Comparison of ENCODE assay signal across 9 mouse cellular contexts in genomic region chr19:12797071-12797470, GRCm38 (mm10). TPM values are rescaled to one million over a fixed set of nuclear protein-coding genes. Genes with fewer than 3 reads are reported as not detected.
DNase-seq lines count a peak whose midpoint lies in the region; ATAC-seq and TF ChIP-seq lines count a peak whose summit lies in the region.
"Had no signal": no experiment of that assay in that cellular context is flagged by ENCODE, and none has a peak within 500 bp of the region (broad histone marks: within the 10 kb centered on the region; RNA-seq: fewer than 3 reads in every experiment).

No protein-coding gene starts in this region.

- peak; percentile 77 for TF ChIP-seq RAD21 in CH12.LX (IDR thresholded peaks at IDR 0.05; ENCODE audit: low read depth, low read length)

- no peaks in the 10 kb centered on the region for H3K9me3 ChIP-seq in CH12.LX (replicated peaks; ENCODE audit: low read length)
- H3K9me3 ChIP-seq in hindbrain, embryonic 14.5 days (ENCODE audit: control insufficient read depth, low read length) = no peaks in the 10 kb centered on the region
- no peaks in the 10 kb centered on the region for H3K9me3 ChIP-seq in liver, embryonic 14.5 days (ENCODE audit: control insufficient read depth, low read length)

- TF ChIP-seq EP300 in CH12.LX (IDR thresholded peaks at IDR 0.05; ENCODE audit: low read length) = no peak
- TF ChIP-seq EP300 in liver, embryonic 14.5 days (IDR thresholded peaks at IDR 0.05; ENCODE audit: low read depth) = no peak

- in situ Hi-C loops in CH12.LX (cut with MboI; ENCODE audit: low pct_ligation_motif_present, low pct_unique_long_range_greater_than_20kb, low sequenced_read_pairs) = no loop called here

- TF ChIP-seq CTCF in CH12.LX (conservative IDR thresholded peaks at IDR 0.05 in 1 of 2, IDR thresholded peaks at IDR 0.05 in 1 of 2; ENCODE audit: low read depth in 2 of 2, low read length in 2 of 2) = peak in 1 of 2 experiments; percentile 69; a peak in 2 of 4 replicates
- TF ChIP-seq CTCF in liver, embryonic 14.5 days (IDR thresholded peaks at IDR 0.05; ENCODE audit: low read depth) = peak; percentile 31; the same call in 1 of the 2 replicates

- H3K27ac ChIP-seq in CH12.LX (ENCODE audit: insufficient read depth, low read depth) = peak overlapping the region; percentile 97
- peak overlapping the region; percentile 99 for H3K27ac ChIP-seq in hindbrain, embryonic 14.5 days
- H3K27ac ChIP-seq in liver, embryonic 14.5 days = peak overlapping the region; percentile 96

- DNase-seq in adrenal gland, postnatal 14 days = peak; percentile 35
- DNase-seq in adrenal gland, adult 18-20 months (ENCODE audit: low spot score in 2 of 2) = no peak
- DNase-seq in CH12.LX (ENCODE audit: extremely low read depth) = peak; percentile 54
- peak; percentile 19 for DNase-seq in embryo, embryonic 9.5 days (ENCODE audit: extremely low spot score)
- DNase-seq in hindbrain, embryonic 14.5 days (ENCODE audit: low spot score) = peak; percentile 65
- peak in 2 of 3 experiments; percentile 24 to 45 for DNase-seq in liver, embryonic 14.5 days (ENCODE audit: low read depth in 3 of 3, low spot score in 3 of 3)
- DNase-seq in retina, embryonic 14.5 days (ENCODE audit: low spot score) = peak; percentile 62
- DNase-seq in right cerebral cortex, postnatal 36 days (ENCODE audit: low spot score in 2 of 2) = no peak

- H3K79me2 ChIP-seq in CH12.LX (replicated peaks; ENCODE audit: control insufficient read depth, extremely low read depth, insufficient read depth, poor library complexity, severe bottlenecking) = peaks cover 20% of the 10 kb centered on the region

- peak overlapping the region; percentile 58 to 85 (median 80) for H3K4me3 ChIP-seq in CH12.LX (replicated peaks in 1 of 3; ENCODE audit: low read depth in 2 of 3, low read length in 2 of 3, poor library complexity in 1 of 3)
- H3K4me3 ChIP-seq in hindbrain, embryonic 14.5 days (replicated peaks; ENCODE audit: low read length) = peak overlapping the region; percentile 90
- peak overlapping the region; percentile 82 to 89 for H3K4me3 ChIP-seq in liver, embryonic 14.5 days (ENCODE audit: insufficient read depth in 1 of 2, low read depth in 2 of 2, low read length in 2 of 2)

- H3K4me2 ChIP-seq in CH12.LX (ENCODE audit: insufficient read depth, low read depth, poor library complexity, severe bottlenecking) = peak overlapping the region; percentile 77; the same call in 1 of the 2 replicates
- H3K4me2 ChIP-seq in hindbrain, embryonic 14.5 days (replicated peaks) = peak overlapping the region; percentile 71
- peak overlapping the region; percentile 92 for H3K4me2 ChIP-seq in liver, embryonic 14.5 days (ENCODE audit: low read depth)

- H3K9ac ChIP-seq in CH12.LX (ENCODE audit: insufficient read depth, low read depth) = peak overlapping the region; percentile 95
- peak overlapping the region; percentile 56; the same call in 1 of the 2 replicates for H3K9ac ChIP-seq in hindbrain, embryonic 14.5 days
- H3K9ac ChIP-seq in liver, embryonic 14.5 days (replicated peaks) = peak overlapping the region; percentile 79

- no peaks in the 10 kb centered on the region for H3K36me3 ChIP-seq in CH12.LX (replicated peaks in 1 of 2; ENCODE audit: control insufficient read depth in 1 of 2, insufficient read depth in 1 of 2, low read length in 1 of 2)
- no peaks in the 10 kb centered on the region for H3K36me3 ChIP-seq in hindbrain, embryonic 14.5 days (replicated peaks; ENCODE audit: control insufficient read depth, insufficient read depth)
- no peaks in the 10 kb centered on the region for H3K36me3 ChIP-seq in liver, embryonic 14.5 days (replicated peaks; ENCODE audit: control insufficient read depth, insufficient read depth, low read depth)

- dilution Hi-C loops in CH12.LX (cut with MboI; ENCODE audit: extremely low pct_ligation_motif_present, extremely low pct_unique_long_range_greater_than_20kb, low sequenced_read_pairs) = no loop called here

- no peak for TF ChIP-seq POLR2A in CH12.LX (IDR thresholded peaks at IDR 0.05; ENCODE audit: low read depth, low read length)

- 1% methylated on average over 7 of the region's 7 CpGs for WGBS in hindbrain, embryonic 14.5 days
- WGBS in liver, embryonic 14.5 days (ENCODE audit: insufficient replicate concordance) = 2% methylated on average over 7 of the region's 7 CpGs

- no peaks in the 10 kb centered on the region for H3K27me3 ChIP-seq in CH12.LX (replicated peaks)
- no peaks in the 10 kb centered on the region for H3K27me3 ChIP-seq in hindbrain, embryonic 14.5 days (ENCODE audit: control insufficient read depth, insufficient read depth, low read length)
- H3K27me3 ChIP-seq in liver, embryonic 14.5 days (ENCODE audit: control insufficient read depth, insufficient read depth, low read length) = no peaks in the 10 kb centered on the region

- ATAC-seq in hindbrain, embryonic 14.5 days (ENCODE audit: low FRiP score) = no peak
- ATAC-seq in liver, embryonic 14.5 days (ENCODE audit: insufficient read depth) = no peak

- no peaks in the 10 kb centered on the region for H3K4me1 ChIP-seq in CH12.LX (ENCODE audit: control insufficient read depth in 1 of 2, insufficient read depth in 2 of 2)
- H3K4me1 ChIP-seq in hindbrain, embryonic 14.5 days (replicated peaks; ENCODE audit: control insufficient read depth, insufficient read depth, low read length) = peaks cover 13% of the 10 kb centered on the region; the same call in 1 of the 2 replicates
- H3K4me1 ChIP-seq in liver, embryonic 14.5 days (replicated peaks; ENCODE audit: control insufficient read depth in 2 of 2, insufficient read depth in 2 of 2, low read length in 1 of 2) = peaks cover 2 to 4% of the 10 kb centered on the region in 2 experiments; a peak in 3 of 4 replicates

TF ChIP-seq in CH12.LX, 34 proteins besides CTCF, POLR2A, EP300 and RAD21:
- TF ChIP-seq ZC3H11A (IDR thresholded peaks at IDR 0.05; ENCODE audit: low read depth, low read length) (no peak), TBP (conservative IDR thresholded peaks at IDR 0.05; ENCODE audit: low read depth, low read length) (no peak), MYC (IDR thresholded peaks at IDR 0.05; ENCODE audit: low read depth, low read length) (0 out of 2 replicates have a peak, but pooled peaks have one; percentile 40), NELFE (IDR thresholded peaks at IDR 0.05; ENCODE audit: low read depth, low read length) (no peak), PAX5 (IDR thresholded peaks at IDR 0.05; ENCODE audit: low read length) (no peak), BHLHE40 (IDR thresholded peaks at IDR 0.05; ENCODE audit: low read depth, low read length) (peak; percentile 56; the same call in 1 of the 2 replicates), MAFK (IDR thresholded peaks at IDR 0.05; ENCODE audit: insufficient replicate concordance, low read length) (no peak), ZNF384 (IDR thresholded peaks at IDR 0.05; ENCODE audit: low read depth, low read length) (no peak), TCF12 (IDR thresholded peaks at IDR 0.05; ENCODE audit: low read depth, low read length) (no peak), GABPA (IDR thresholded peaks at IDR 0.05; ENCODE audit: insufficient replicate concordance, low read depth, low read length) (no peak), E2F4 (IDR thresholded peaks at IDR 0.05; ENCODE audit: insufficient replicate concordance, low read depth, low read length) (no peak), USF1 (IDR thresholded peaks at IDR 0.05; ENCODE audit: low read depth, low read length) (no peak), SMC3 (IDR thresholded peaks at IDR 0.05; ENCODE audit: low read depth, low read length) (peak; percentile 56)

RNA-seq across cellular contexts. Expression of gene Lpxn, which starts 1.1 kb away (rescaled TPM):
- total RNA-seq in adrenal gland, postnatal 14 days (2021) = 1.4 and 5.1 TPM in 2 replicates
- 1 to 10 TPM; 2.1 to 4.1 TPM for total RNA-seq in adrenal gland, adult 18-20 months (2021)
- total RNA-seq in CH12.LX (2012; rRNA removed) (39.2 and 43.0 TPM in 2 replicates), CH12.LX (2014; rRNA removed) (140 and 149 TPM in 2 replicates)
- 61.6 and 66.4 TPM in 2 replicates for polyA plus RNA-seq in CH12.LX (2012; ENCODE audit: insufficient read length, low read depth)
- polyA plus RNA-seq in hindbrain, embryonic 14.5 days (2014; fragmentation: Nextera tagmentation; extraction: Ambion mirVana) = 0.83 and 1.1 TPM in 2 replicates
- 1.3 and 1.5 TPM in 2 replicates for polyA plus RNA-seq in liver, embryonic 14.5 days (2012; rRNA removed)
- 2.2 and 2.7 TPM in 2 replicates for polyA plus RNA-seq in liver, embryonic 14.5 days (2014; fragmentation: Nextera tagmentation; extraction: Ambion mirVana)

RNA-seq across cellular contexts. Expression of gene Zfp91, which starts 1.1 kb away (rescaled TPM):
- 87.0 and 88.4 TPM in 2 replicates for total RNA-seq in adrenal gland, postnatal 14 days (2021)
- 10 to 100 TPM; 79.5 to 80.1 TPM for total RNA-seq in adrenal gland, adult 18-20 months (2021)
- total RNA-seq in CH12.LX (2012; rRNA removed) (19.3 and 25.5 TPM in 2 replicates), CH12.LX (2014; rRNA removed) (44.8 and 49.2 TPM in 2 replicates)
- polyA plus RNA-seq in CH12.LX (2012; ENCODE audit: insufficient read length, low read depth) = 44.7 and 46.4 TPM in 2 replicates
- polyA plus RNA-seq in hindbrain, embryonic 14.5 days (2014; fragmentation: Nextera tagmentation; extraction: Ambion mirVana) = 8.5 and 9.6 TPM in 2 replicates
- polyA plus RNA-seq in liver, embryonic 14.5 days (2012; rRNA removed) = 9.7 and 13.5 TPM in 2 replicates
- polyA plus RNA-seq in liver, embryonic 14.5 days (2014; fragmentation: Nextera tagmentation; extraction: Ambion mirVana) = 4.8 and 5.2 TPM in 2 replicates

RNA-seq across cellular contexts. Expression of gene Cntf, which starts 31.6 kb away (rescaled TPM):
- total RNA-seq in adrenal gland, postnatal 14 days (2021) = 2.9 and 3.0 TPM in 2 replicates
- 1 to 10 TPM; 2.2 to 2.5 TPM for total RNA-seq in adrenal gland, adult 18-20 months (2021)
- 1.6 and 1.7 TPM in 2 replicates for total RNA-seq in CH12.LX (2012; rRNA removed)
- total RNA-seq in CH12.LX (2014; rRNA removed) = 2.2 and 2.4 TPM in 2 replicates
- 2.4 and 3.6 TPM in 2 replicates for polyA plus RNA-seq in CH12.LX (2012; ENCODE audit: insufficient read length, low read depth)
- polyA plus RNA-seq in hindbrain, embryonic 14.5 days (2014; fragmentation: Nextera tagmentation; extraction: Ambion mirVana) = 0.39 TPM in 1 of 2 replicates, not detected in the other
- polyA plus RNA-seq in liver, embryonic 14.5 days (2012; rRNA removed) = 0.94 and 1.8 TPM in 2 replicates
- 0.35 and 0.72 TPM in 2 replicates for polyA plus RNA-seq in liver, embryonic 14.5 days (2014; fragmentation: Nextera tagmentation; extraction: Ambion mirVana)

RNA-seq across cellular contexts. Expression of gene Gm5244, which starts 49.4 kb away (rescaled TPM):
- total RNA-seq in adrenal gland, postnatal 14 days (2021) = not detected in 2 replicates
- not detected for total RNA-seq in adrenal gland, adult 18-20 months (2021)
- not detected in 2 replicates for total RNA-seq in CH12.LX (2012; rRNA removed)
- total RNA-seq in CH12.LX (2014; rRNA removed) = not detected in 2 replicates
- not detected in 2 replicates for polyA plus RNA-seq in CH12.LX (2012; ENCODE audit: insufficient read length, low read depth)
- polyA plus RNA-seq in hindbrain, embryonic 14.5 days (2014; fragmentation: Nextera tagmentation; extraction: Ambion mirVana) = not detected in 2 replicates
- polyA plus RNA-seq in liver, embryonic 14.5 days (2012; rRNA removed) = not detected in 2 replicates
- not detected in 2 replicates for polyA plus RNA-seq in liver, embryonic 14.5 days (2014; fragmentation: Nextera tagmentation; extraction: Ambion mirVana)
- total RNA-seq: layer of hippocampus, adult 8-10 months had no signal

Comparison
In these comparisons a context has a peak if more than half of its experiments do, and no peak if none do; other contexts are left out.
1. DNase-seq: peak in adrenal gland, postnatal 14 days (single experiment), CH12.LX (single experiment), embryo, embryonic 9.5 days (single experiment), hindbrain, embryonic 14.5 days (single experiment), liver, embryonic 14.5 days (2 of 3) and retina, embryonic 14.5 days (single experiment); none in adrenal gland, adult 18-20 months (0 of 2) and right cerebral cortex, postnatal 36 days (0 of 2).
2. Peak in every context shown above with its lines, with median percentiles within 50 percentile points of each other: H3K27ac ChIP-seq, H3K4me2 ChIP-seq, H3K4me3 ChIP-seq and H3K9ac ChIP-seq.